14 mouse cellular contexts compared by ENCODE assay signal in genomic region chr6:41078539-41079303, GRCm38 (mm10). TPM values are rescaled to one million over a fixed set of nuclear protein-coding genes. Genes with fewer than 3 reads are reported as not detected.
DNase-seq lines count a peak whose midpoint lies in the region; ATAC-seq and TF ChIP-seq lines count a peak whose summit lies in the region.
"Had no signal": no experiment of that assay in that cellular context is flagged by ENCODE, and none has a peak within 500 bp of the region (broad histone marks: within the 10 kb centered on the region; RNA-seq: fewer than 3 reads in every experiment).

No protein-coding gene starts in this region.

- 0 out of 2 replicates have a peak, but pooled peaks have one; percentile 16 for ATAC-seq in midbrain, embryonic 11.5 days (ENCODE audit: low FRiP score)
- no peak for ATAC-seq in midbrain, embryonic 13.5 days
- ATAC-seq in hindbrain, embryonic 14.5 days (ENCODE audit: low FRiP score) = peak; percentile 53; the same call in 1 of the 2 replicates
- peak; percentile 16; the same call in 1 of the 2 replicates for ATAC-seq in neural tube, embryonic 14.5 days (ENCODE audit: low read depth)
- ATAC-seq in stomach, postnatal 0 days (ENCODE audit: low FRiP score, low TSS enrichment) = no peak

- H3K27ac ChIP-seq in midbrain, embryonic 11.5 days (ENCODE audit: low read depth, low read length) = no peak overlapping the region
- no peak overlapping the region for H3K27ac ChIP-seq in midbrain, embryonic 13.5 days
- H3K27ac ChIP-seq in hindbrain, embryonic 14.5 days = no peak overlapping the region
- H3K27ac ChIP-seq in neural tube, embryonic 14.5 days (ENCODE audit: low read depth, low read length) = no peak overlapping the region
- no peak overlapping the region for H3K27ac ChIP-seq in stomach, postnatal 0 days (replicated peaks)
- H3K27ac ChIP-seq: heart, embryonic 13.5 days had no signal

- H3K36me3 ChIP-seq in midbrain, embryonic 11.5 days (ENCODE audit: control insufficient read depth, insufficient read depth, low read length) = no peaks in the 10 kb centered on the region
- H3K36me3 ChIP-seq in midbrain, embryonic 13.5 days = no peaks in the 10 kb centered on the region
- H3K36me3 ChIP-seq in hindbrain, embryonic 14.5 days (replicated peaks; ENCODE audit: control insufficient read depth, insufficient read depth) = no peaks in the 10 kb centered on the region
- no peaks in the 10 kb centered on the region for H3K36me3 ChIP-seq in neural tube, embryonic 14.5 days (ENCODE audit: control insufficient read depth, insufficient read depth, low read length)
- H3K36me3 ChIP-seq in stomach, postnatal 0 days (ENCODE audit: control insufficient read depth, insufficient read depth, low read length) = no peaks in the 10 kb centered on the region
- H3K36me3 ChIP-seq: heart, embryonic 13.5 days had no signal

- no peak overlapping the region for H3K4me2 ChIP-seq in midbrain, embryonic 11.5 days
- H3K4me2 ChIP-seq in midbrain, embryonic 13.5 days (replicated peaks) = no peak overlapping the region
- no peak overlapping the region for H3K4me2 ChIP-seq in hindbrain, embryonic 14.5 days (replicated peaks)
- H3K4me2 ChIP-seq in neural tube, embryonic 14.5 days (ENCODE audit: low read depth, low read length) = no peak overlapping the region
- H3K4me2 ChIP-seq in stomach, postnatal 0 days (replicated peaks; ENCODE audit: low read depth) = no peak overlapping the region
- H3K4me2 ChIP-seq: heart, embryonic 13.5 days had no signal

- WGBS in midbrain, embryonic 11.5 days = 49% methylated on average over 3 of the region's 3 CpGs
- 41% methylated on average over 3 of the region's 3 CpGs for WGBS in midbrain, embryonic 13.5 days
- WGBS in hindbrain, embryonic 14.5 days = 37% methylated on average over 3 of the region's 3 CpGs
- 44% methylated on average over 3 of the region's 3 CpGs for WGBS in neural tube, embryonic 14.5 days
- WGBS in stomach, postnatal 0 days = 45% methylated on average over 3 of the region's 3 CpGs

- no peak for TF ChIP-seq EP300 in stomach, postnatal 0 days (optimal IDR thresholded peaks at IDR 0.05)

- H3K4me1 ChIP-seq in midbrain, embryonic 11.5 days (ENCODE audit: control insufficient read depth, insufficient read depth, low read length) = peaks cover 3% of the 10 kb centered on the region; the same call in 1 of the 2 replicates
- H3K4me1 ChIP-seq in midbrain, embryonic 13.5 days (replicated peaks) = peaks cover 9% of the 10 kb centered on the region; the same call in 1 of the 2 replicates
- 0 out of 2 replicates have a peak, but pooled peaks cover 11% of the 10 kb centered on the region for H3K4me1 ChIP-seq in hindbrain, embryonic 14.5 days (replicated peaks; ENCODE audit: control insufficient read depth, insufficient read depth, low read length)
- H3K4me1 ChIP-seq in neural tube, embryonic 14.5 days (ENCODE audit: control insufficient read depth, insufficient read depth, low read length) = no peaks in the 10 kb centered on the region
- H3K4me1 ChIP-seq in stomach, postnatal 0 days (replicated peaks; ENCODE audit: control insufficient read depth, insufficient read depth) = no peaks in the 10 kb centered on the region
- H3K4me1 ChIP-seq: heart, embryonic 13.5 days had no signal

- no peaks in the 10 kb centered on the region for H3K9me3 ChIP-seq in midbrain, embryonic 11.5 days (ENCODE audit: control insufficient read depth, low read length)
- H3K9me3 ChIP-seq in midbrain, embryonic 13.5 days = no peaks in the 10 kb centered on the region
- H3K9me3 ChIP-seq in hindbrain, embryonic 14.5 days (ENCODE audit: control insufficient read depth, low read length) = no peaks in the 10 kb centered on the region
- H3K9me3 ChIP-seq in neural tube, embryonic 14.5 days (ENCODE audit: control insufficient read depth, low read length) = no peaks in the 10 kb centered on the region
- H3K9me3 ChIP-seq in stomach, postnatal 0 days (ENCODE audit: control insufficient read depth, low read length) = no peaks in the 10 kb centered on the region
- H3K9me3 ChIP-seq: heart, embryonic 13.5 days had no signal

- H3K9ac ChIP-seq in midbrain, embryonic 11.5 days (ENCODE audit: low read length) = no peak overlapping the region
- H3K9ac ChIP-seq in midbrain, embryonic 13.5 days (replicated peaks) = no peak overlapping the region
- no peak overlapping the region for H3K9ac ChIP-seq in hindbrain, embryonic 14.5 days
- H3K9ac ChIP-seq in neural tube, embryonic 14.5 days (replicated peaks; ENCODE audit: low read depth, low read length) = no peak overlapping the region
- H3K9ac ChIP-seq in stomach, postnatal 0 days (ENCODE audit: low read length) = no peak overlapping the region
- H3K9ac ChIP-seq: heart, embryonic 13.5 days had no signal

- no peaks in the 10 kb centered on the region for H3K27me3 ChIP-seq in midbrain, embryonic 11.5 days (ENCODE audit: control insufficient read depth, insufficient read depth, low read length)
- H3K27me3 ChIP-seq in midbrain, embryonic 13.5 days = no peaks in the 10 kb centered on the region
- no peaks in the 10 kb centered on the region for H3K27me3 ChIP-seq in hindbrain, embryonic 14.5 days (ENCODE audit: control insufficient read depth, insufficient read depth, low read length)
- H3K27me3 ChIP-seq in neural tube, embryonic 14.5 days (ENCODE audit: control insufficient read depth, insufficient read depth, low read length) = no peaks in the 10 kb centered on the region
- H3K27me3 ChIP-seq in stomach, postnatal 0 days (ENCODE audit: control insufficient read depth, insufficient read depth, low read length) = no peaks in the 10 kb centered on the region
- H3K27me3 ChIP-seq: heart, embryonic 13.5 days had no signal

- no peak for TF ChIP-seq CTCF in stomach, postnatal 0 days (IDR thresholded peaks at IDR 0.05; ENCODE audit: low read depth)

- DNase-seq in midbrain, embryonic 11.5 days (ENCODE audit: low spot score, missing footprints) = no peak
- DNase-seq in brain, adult 2 months (ENCODE audit: low read depth, low spot score) = peak; percentile 60
- DNase-seq in hindbrain, embryonic 14.5 days (ENCODE audit: low spot score) = peak; percentile 31
- DNase-seq in stomach, postnatal 0 days (ENCODE audit: low spot score) = no peak
- no peak for DNase-seq in testis, postnatal 14 days (ENCODE audit: low spot score)
- DNase-seq: kidney, adult 8-10 months; layer of hippocampus, postnatal 36 days; lung, adult 2 months; thymus, adult 2 months had no signal

- H3K4me3 ChIP-seq in midbrain, embryonic 11.5 days (ENCODE audit: low read depth, low read length) = no peak overlapping the region
- no peak overlapping the region for H3K4me3 ChIP-seq in midbrain, embryonic 13.5 days (replicated peaks)
- H3K4me3 ChIP-seq in hindbrain, embryonic 14.5 days (replicated peaks; ENCODE audit: low read length) = no peak overlapping the region
- H3K4me3 ChIP-seq in neural tube, embryonic 14.5 days (ENCODE audit: low read depth, low read length) = no peak overlapping the region
- no peak overlapping the region for H3K4me3 ChIP-seq in stomach, postnatal 0 days (ENCODE audit: low read depth, low read length)
- H3K4me3 ChIP-seq: erythroblast, embryonic 14.5 days; heart, embryonic 13.5 days; myocyte had no signal

RNA-seq across cellular contexts. Expression of gene 2210010C04Rik, which starts 43.4 kb away (rescaled TPM):
- polyA plus RNA-seq in midbrain, embryonic 11.5 days (2014; fragmentation: Nextera tagmentation; extraction: Ambion mirVana) = not detected in 2 replicates
- polyA plus RNA-seq in midbrain, embryonic 13.5 days (2015; fragmentation: Nextera tagmentation; extraction: Ambion mirVana) = not detected in 2 replicates
- polyA plus RNA-seq in hindbrain, embryonic 14.5 days (2014; fragmentation: Nextera tagmentation; extraction: Ambion mirVana) = not detected in 2 replicates
- not detected in 2 replicates for polyA plus RNA-seq in neural tube, embryonic 14.5 days (2014; fragmentation: Nextera tagmentation; extraction: Ambion mirVana)
- polyA plus RNA-seq in stomach, postnatal 0 days (2015; fragmentation: Nextera tagmentation; extraction: Ambion mirVana) = 1.0 and 1.4 TPM in 2 replicates
- polyA plus RNA-seq: erythroblast, embryonic 14.5 days; heart, embryonic 13.5 days had no signal

Comparison
In these comparisons a context has a peak if more than half of its experiments do, and no peak if none do; other contexts are left out.
1. ATAC-seq: peak in midbrain, embryonic 11.5 days (single experiment), hindbrain, embryonic 14.5 days (single experiment) and neural tube, embryonic 14.5 days (single experiment); none in midbrain, embryonic 13.5 days (single experiment) and stomach, postnatal 0 days (single experiment).
2. DNase-seq: peak in brain, adult 2 months (single experiment) and hindbrain, embryonic 14.5 days (single experiment); none in midbrain, embryonic 11.5 days (single experiment), stomach, postnatal 0 days (single experiment) and testis, postnatal 14 days (single experiment).